Mouse (Mus musculus) heart, postnatal 4 days (tissue): Measurements from ENCODE around the gene Cacna1s. TPM values are rescaled to one million over a fixed set of nuclear protein-coding genes. Genes with fewer than 3 reads are reported as not detected.
A peak's percentile ranks its signal among the peaks of the same experiment; 100 is the strongest.

Experiments used
- DNase-seq: peaks from one replicate; pipeline ENCODE4 v3.0.0; 2021
- total RNA-seq, 2 experiments: library from RNA; stranded (reverse); gene quantifications; 2 replicates each; pipeline ENCODE4 v1.2.3; 2021

Gene Cacna1s
- total RNA-seq, 2 experiments from 2014 or later: 1.2 to 1.8 TPM

DNA sequence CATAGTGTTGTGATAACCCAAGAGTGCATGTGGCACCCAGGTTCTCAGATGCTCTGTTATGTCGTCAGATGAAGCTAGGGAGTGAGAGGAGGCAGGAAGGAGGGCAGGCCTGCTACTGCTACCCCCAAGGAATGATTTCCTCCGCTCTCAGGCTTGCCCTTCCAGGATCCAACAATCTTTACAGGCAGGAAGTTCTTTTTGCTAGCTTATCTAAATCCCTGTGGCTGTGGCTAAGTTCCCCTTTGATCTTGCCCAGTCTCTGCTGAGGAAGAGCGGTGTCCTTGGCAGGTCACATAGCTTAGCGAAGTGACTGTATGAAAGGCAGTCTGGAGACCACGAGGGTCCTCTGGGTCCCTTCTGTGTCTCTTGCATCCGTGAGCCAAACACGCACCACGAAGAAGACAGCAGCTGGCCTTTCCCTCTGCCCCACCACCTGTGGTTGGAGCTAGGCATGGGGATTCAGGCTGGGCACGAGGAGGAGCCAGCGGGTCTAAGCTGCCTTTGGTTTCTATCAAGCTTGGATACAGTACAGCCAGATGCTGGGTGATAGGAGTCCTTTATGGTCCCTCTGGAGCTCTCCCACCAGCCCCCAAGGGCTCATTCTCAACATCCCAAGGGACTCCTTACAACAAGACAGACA, 85.8 kb downstream of the Cacna1s start:
- DNase-seq: no peak

DNA sequence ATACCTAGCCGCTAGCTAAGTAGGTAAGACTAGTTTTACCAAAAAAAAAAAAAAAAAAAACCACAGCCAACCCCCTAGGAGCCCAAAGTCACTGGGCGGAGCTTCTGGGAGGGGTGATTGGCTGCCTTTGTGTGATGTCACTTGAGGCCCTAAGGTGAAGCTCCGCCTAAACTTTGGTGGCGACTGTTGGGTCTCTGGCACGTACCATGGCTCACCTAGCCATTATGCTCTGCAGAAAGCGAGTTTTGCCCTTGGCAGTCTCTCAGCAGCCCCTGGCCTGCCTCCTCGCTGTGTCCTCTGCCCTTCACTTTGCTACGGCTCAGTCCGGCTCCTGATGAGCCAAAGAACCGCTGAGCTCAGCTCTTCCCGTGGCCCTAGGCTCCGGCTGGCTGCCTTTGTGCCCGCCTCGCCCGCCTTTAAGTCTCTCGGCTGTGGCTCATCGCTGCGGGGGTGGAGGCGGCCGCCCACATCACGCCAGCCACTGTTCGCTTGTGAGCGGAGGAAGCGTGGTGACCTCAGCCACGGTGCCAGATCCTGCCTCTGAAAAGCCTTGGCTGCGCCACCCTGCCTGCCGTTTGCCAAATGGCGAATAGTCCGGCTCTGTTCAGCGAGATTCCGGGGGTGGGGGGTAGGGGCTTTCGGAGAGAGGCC, 87.6 kb downstream of the Cacna1s start:
- DNase-seq: peak; percentile 65

DNA sequence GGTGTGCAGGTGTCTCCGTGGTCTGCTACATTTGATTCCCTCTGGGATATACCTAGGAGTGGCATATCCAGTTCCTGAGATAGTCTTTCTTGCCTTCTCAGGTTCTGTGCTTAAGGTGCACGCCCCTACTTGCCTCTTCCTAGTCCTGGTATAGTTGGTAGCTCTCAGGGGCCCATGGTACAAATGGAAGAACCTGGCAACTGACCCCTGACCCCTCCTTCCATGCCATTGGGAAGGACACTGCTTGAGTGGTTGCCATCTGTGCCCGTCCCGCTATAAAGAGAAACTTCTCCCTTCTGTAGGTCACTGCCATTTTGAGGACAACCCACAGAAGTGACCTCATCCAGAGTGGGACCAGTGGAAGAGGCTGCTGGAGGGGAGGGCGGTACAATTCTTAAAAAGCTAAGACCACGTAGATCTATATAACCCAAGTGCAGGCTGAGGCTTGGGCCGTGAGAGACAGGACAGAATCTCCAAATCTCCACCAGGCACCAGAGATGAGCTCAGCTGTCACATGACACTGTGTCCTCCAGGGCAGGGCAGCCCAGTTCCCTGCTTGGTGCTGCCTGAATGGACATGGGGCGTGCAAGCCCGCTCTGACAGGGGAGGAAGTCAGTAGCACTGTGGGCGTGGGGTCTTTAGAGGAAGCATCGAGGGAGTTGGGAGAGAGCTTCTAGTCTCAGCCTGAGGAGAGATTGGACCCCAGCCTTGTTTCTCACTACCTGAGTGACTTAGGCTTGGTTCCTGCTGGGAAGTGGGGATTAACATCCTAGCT, 88.8 kb downstream of the Cacna1s start:
- DNase-seq: no peak

DNA sequence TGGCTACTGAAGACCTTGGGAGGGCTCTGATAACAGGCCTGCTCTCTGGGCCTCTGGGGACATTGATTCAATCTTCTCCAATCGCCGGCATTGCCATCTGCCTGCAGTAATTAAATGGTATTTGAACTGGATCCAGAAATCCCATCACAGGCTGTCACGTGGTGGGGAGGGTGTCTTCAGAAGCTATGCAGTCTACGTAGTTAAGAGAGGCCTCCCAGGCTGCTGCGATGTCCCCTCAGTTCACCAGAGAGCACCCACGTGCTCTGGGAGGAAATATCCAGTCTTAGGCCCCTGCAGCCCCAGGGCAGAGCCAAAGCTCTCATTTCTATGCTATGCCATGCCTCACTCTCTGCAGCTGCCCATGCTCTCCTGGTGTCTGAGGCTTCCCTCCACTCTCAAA, 89.8 kb downstream of the Cacna1s start:
- DNase-seq: no peak

DNA sequence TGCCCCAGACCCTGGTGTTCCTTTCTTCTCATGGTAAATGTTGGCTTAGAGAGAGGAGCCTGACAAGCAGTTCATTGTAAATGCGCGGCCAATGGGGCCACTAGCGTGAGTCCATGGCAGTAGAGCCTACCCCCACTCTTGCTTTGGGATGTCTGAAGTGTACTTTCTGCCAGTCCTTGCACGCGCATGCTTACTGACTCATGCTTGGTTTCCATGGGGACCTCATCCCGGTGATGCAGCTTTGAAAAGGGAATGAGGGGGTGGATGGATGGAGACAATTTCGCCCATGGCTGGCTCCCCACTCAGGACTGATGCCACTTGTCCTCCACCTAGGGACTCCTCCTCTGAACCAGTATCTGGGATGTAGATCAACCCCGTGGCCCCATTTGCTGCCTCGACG, 91.0 kb downstream of the Cacna1s start:
- DNase-seq: no peak

DNA sequence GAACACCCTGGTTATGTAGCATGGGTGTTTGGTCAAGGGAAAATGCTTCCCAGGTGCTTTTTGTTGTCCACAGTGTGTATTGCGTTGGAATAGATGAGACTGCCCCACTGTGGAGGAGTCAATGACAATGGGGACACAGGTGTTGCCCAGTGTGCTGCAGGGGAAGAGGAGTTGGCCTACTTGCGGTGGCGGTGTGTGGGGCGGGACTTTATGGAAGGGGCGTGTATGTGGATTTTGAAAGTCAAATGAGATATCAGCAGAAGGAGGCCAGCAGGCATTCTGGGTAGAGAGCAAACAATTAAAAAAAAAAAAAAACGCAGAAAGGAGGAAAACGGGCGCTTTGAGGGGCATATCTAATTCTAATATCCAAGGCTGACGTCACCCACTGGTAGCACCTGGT, 97.2 kb downstream of the Cacna1s start:
- no peak for DNase-seq

DNA sequence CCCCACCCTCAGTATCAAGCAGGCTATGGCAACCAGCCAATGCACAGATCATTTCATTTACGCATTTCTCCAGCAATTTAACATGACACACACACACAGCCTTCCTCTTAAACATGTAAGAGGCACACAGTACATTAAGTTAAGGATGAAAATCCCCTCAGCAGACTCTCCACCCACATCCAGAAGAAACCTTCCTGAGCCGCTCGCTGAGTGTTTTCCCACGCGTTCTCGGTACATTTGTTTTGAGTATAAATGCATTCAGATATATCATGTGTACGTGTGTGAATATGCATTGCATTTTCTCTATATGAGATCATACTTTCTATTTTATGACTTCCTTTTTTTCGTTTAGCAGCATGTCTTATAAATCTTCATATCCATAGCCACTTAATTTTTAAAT, 98.8 kb downstream of the Cacna1s start:
- DNase-seq: no peak

DNA sequence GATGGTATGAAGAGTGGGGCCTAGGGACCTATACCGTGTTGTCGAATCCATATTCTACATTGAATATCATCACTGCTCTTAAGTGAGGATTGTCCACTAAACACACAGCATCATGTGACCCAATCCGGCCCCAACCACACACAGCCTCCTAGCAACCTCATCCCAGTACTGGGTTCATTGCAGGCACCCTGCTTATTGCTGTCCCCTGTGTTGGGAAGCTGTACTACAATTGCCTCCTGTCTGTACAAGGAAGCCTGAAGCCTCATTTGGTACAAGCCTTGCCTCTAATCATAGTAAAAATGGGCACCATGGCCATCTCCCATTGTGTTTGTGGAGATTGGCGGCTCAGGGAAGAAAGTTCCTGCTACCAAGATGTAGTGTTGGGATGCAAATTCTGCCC, 103.8 kb downstream of the Cacna1s start:
- DNase-seq: no peak

DNA sequence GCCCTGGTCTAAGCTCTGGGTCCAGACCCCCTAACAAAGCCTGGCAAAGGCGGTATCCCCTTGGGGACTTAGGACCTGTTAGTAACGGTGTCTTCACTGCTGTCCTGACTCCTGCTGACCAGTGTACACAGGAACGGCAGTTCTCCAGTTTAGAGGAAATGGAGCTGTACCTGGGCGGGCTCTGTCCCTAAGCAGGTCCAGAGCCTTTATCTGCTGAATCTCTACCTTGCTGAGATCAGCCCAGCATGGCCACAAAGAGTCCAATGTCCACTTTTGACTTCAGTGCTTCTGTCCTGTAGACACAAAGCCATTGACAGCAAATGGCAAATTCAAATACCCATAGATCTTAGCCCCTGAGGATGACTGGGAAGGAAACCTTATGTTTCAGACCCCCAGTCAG, 104.4 kb downstream of the Cacna1s start:
- no peak for DNase-seq

DNA sequence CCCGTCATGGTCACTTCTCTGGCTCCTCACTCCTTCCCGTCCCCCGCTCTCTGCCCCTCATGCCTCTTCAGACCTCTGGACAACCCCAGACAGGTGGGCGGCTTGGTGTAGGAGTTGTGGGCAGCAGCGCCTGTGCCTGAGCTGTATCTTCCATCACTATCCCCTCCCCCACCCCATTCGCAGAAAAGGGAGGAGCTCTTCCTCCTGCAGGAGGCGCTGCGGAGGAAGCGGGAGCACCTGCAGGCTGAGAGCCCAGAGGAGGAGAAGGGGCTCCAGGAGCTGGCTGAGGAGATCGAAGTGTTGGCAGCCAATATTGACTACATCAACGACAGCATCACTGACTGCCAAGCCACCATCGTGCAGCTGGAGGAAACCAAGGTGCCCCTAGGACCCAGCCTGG, 107.3 kb downstream of the Cacna1s start:
- DNase-seq: no peak

DNA sequence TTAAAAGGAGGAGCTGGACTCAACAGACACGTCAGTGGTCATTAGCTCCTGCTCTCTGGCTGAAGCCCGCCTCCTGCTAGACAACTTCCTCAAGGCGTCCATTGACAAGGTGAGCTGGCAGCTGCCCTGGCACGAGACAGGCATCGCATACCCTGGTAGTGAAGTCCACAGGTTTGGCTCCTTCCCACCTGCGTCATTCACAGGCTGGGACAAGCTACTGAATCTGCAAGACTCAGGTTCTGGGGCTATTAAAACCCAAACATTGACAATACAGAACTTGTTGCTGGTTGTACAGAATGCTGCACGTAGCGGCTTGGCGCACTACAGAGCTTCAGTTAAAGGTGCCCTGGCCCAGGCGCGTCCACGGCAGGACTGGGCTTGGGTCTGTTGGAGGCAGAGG, 107.7 kb downstream of the Cacna1s start:
- DNase-seq: no peak

DNA sequence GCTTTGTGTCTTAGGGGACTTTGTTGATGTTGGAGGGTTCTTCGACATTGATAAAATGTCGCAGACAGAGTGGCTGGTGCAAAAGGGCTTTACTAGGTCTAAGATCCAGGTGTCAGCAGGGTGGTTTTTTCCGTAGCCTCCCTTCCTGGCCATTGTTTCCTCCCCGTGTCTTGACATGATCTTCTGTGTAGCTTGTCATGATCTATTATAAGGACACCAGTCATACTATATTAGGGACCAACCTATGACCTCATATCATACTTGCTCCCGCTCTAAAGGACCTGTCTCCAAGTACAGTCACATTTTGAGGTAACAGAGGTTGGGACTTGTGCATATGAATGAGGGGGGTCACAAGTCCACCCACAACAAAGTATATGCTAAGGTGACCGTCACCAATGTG, 108.4 kb downstream of the Cacna1s start:
- DNase-seq: no peak

DNA sequence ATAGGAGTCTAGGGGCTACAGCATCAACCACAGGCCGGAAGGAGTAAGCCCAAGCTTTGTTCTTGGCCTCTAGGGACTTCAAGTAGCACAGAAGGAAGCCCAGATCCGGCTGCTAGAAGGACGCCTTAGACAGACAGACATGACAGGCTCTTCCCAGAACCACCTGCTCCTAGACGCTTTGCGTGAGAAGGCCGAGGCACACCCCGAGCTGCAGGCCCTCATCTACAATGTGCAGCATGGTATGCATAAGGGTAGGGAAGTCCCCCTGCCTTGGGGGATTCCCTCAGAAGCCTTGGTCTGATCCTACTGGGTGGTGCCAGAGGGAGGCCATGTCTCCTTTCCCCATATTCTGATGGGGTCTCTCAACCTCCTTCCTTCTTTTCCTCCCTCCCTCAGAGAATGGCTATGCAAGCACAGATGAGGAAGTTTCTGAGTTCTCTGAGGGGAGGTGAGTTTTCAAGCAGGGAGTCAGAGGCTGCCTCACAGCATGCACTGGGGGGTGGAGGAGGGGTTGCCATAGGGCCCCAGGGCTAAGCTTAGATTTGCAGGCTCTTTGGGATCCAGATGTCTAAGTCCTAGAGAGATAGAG, 108.9 kb downstream of the Cacna1s start:
- no peak for DNase-seq

DNA sequence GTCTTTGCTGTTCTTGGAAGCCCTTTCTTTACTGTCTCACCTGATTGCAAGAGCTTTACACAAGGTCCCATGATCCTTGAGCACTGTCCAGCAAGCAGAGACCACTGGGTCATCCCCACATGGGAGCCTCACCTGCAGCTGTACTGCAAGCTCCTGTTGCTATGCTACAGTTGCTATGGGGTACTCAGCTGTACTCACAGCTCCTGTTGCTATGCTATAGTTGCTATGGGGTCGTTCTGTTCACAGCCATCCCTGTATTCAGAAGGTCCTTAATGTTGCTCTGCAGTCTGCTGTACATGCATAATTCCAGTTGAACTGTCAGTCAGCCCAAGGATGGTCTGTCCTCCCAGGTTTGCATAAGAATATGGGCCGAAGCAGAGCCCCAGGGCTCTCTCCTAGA, 112.9 kb downstream of the Cacna1s start:
- DNase-seq: no peak

DNA sequence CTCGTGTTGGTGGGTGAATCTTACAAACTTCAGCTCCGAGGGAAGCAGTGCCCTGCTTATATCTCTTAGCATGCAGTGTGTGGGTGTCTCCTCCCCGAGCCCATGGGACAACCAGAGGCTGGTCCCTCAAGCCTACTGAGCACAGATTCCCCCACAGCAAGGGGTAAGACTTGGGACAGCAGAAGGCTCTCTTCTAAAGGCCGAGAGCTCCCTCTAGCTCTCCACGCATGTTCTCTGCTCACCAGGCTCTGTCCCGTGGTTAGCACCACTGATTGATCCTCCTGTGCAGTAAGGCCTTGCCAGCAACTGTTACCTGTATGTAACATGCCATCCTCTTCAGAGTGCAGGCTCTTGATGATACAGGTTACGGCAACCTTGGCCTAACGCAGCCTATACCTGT, 115.1 kb downstream of the Cacna1s start:
- peak; percentile 48 for DNase-seq

Other genes with a start within 250 kb of the Cacna1s start
- gene Lad1, start 234.2 kb upstream of the Cacna1s start, total RNA-seq: 10 to 100 TPM in 1 of 2 experiments, 1 to 10 TPM in 1; 7.3 to 10.3 TPM
- gene Tnnt2, start 216.4 kb upstream of the Cacna1s start, total RNA-seq: 1,000 to 10,000 TPM; 6,684 to 7,230 TPM
- under 1 TPM; 0.10 to 0.11 TPM for gene Pkp1, start 133.5 kb upstream of the Cacna1s start, total RNA-seq
- under 1 TPM in 1 of 2 experiments, not detected in 1; 0.14 TPM for gene Igfn1, start 46.4 kb upstream of the Cacna1s start, total RNA-seq
- gene Tmem9, start 44.6 kb upstream of the Cacna1s start, total RNA-seq: 10 to 100 TPM; 30.0 to 33.5 TPM
- not detected for gene Ascl5, start 1.9 kb upstream of the Cacna1s start, total RNA-seq
- gene Kif21b, start 78.6 kb downstream of the Cacna1s start, total RNA-seq: 1 to 10 TPM; 1.7 to 2.3 TPM
- gene Mroh3, start 160.1 kb downstream of the Cacna1s start, total RNA-seq: not detected
- gene Inava, start 181.5 kb downstream of the Cacna1s start, total RNA-seq: not detected
- not detected for gene Gpr25, start 208.1 kb downstream of the Cacna1s start, total RNA-seq